Mouse (Mus musculus) liver, embryonic 14.5 days (tissue): ENCODE data around the gene Timp4.

Source experiments
- CTCF ChIP-seq: IDR thresholded peaks from 2 replicates; pipeline ENCODE4 v1.5.1; 2016; ENCODE audit warnings: antibody characterized with exemption, low read depth, control low read depth
- EP300 ChIP-seq: IDR thresholded peaks from 2 replicates; pipeline ENCODE4 v1.6.1; 2016; ENCODE audit warnings: antibody characterized with exemption, low read depth

DNA sequence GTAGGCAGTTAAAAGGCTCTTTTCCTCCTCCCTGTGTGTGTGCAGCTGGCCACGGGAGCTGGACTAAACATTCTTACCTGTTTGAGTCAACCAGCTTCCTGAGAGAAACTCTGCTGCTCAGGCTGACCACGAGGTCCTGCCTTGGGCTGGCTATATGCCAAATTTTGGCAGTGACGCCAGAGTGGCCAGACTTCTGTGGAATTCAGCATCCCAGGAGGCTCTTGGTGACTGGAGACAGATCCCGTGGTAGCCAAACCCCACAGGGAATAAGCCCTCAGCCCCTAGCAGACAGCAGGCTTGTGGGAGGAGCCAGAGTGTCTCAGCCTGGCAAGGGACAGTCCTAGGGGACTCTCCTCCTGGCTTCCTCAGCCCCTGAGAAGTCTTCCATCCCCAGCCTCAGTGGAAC lies 19.9 kb upstream of the Timp4 start:
- no peak for TF ChIP-seq CTCF
- TF ChIP-seq EP300, result no peak
